Mouse (Mus musculus): ENCODE measurements at regions not wholly inside any gene's neighbourhood (a gene's known extent, or its start where the extent isn't known, plus 50 kb on each side); places are given as distances from the start of the nearest gene placed in this dataset.

DNA sequence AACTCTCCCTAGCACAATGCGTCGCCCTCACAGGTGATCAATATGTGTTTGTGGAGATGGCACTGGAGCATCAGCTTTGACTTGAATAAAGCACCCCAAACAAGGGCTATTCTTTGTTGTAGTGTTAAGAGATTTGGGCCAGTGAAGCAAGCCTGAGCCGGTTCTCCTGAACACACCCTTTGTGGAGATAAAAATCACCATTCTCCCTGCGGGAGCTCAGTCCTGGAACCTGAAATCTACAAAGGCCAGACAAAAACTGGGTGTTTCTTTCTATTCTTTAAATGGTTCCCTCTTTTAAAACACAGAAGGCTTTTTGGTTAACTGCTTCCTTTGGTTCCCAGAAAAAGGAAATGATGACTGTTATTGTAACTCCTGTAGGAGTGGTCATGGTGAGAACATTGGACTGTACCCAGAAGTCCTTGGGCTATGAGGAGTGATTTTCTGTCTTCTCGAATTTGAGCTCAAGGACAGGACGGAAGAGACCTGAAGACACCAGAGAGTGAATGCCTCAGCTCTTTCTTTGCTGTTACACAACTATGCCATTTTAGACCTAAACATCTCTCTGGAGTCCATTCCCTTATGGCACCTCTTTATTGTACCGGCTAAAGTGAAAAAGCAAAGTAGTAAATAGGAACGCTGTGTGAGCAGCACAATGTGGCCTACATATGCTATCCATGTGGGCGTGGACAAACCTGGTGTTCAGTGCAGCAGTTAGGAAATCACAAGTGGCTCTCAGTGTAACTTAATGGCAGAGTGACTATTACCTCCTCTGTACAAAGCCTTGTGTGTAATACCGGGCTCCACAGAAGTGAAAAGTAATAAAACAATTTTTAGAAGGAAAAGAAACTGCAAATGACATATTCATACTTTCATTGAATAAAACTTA, 149.9 kb upstream of the Veph1 start:
- no peak for DNase-seq (ENCODE audit: extremely low spot score in 1 of 2, low spot score in 1 of 2)

DNA sequence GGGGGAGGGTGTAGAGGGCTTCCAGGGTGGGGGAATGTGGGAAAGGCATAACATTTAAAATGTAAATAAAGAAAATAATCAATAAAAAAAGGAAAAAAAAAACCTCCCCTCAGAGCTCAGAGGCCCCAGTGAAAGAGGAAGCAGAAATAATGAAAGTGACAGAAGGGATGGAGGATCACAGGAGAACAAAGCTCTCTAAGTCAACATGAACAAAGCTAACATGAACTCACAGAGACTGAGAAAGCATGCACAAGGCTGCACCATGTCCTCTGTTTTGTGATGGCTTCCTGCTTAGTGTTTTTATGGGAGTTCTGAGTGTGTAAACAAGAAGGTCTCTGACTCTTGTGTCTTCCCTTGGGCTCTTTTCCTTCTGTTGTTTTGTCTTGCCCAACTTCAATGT, 136.6 kb upstream of the Veph1 start:
- no peak for DNase-seq (ENCODE audit: extremely low spot score in 1 of 2, low spot score in 1 of 2)

DNA sequence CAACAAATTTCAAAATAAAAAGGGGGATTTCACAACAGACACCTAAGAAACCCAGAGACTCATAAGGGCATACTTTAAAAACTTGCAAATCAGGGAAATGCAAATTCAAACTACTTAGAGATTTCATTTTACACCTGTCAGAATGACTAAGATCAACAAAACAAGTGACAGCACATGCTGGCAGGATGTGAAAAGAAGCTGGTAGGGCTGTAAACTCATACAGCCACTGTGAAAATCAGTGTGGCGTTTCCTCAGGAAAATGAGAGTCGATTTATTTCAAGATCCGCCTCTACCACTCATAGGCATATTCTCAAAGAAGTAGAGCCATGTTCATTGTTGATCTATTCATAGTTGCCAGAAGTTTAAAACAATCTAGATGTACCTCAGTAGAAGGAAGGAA, 133.6 kb upstream of the Veph1 start:
- no peak for DNase-seq (ENCODE audit: extremely low spot score in 1 of 2, low spot score in 1 of 2)

DNA sequence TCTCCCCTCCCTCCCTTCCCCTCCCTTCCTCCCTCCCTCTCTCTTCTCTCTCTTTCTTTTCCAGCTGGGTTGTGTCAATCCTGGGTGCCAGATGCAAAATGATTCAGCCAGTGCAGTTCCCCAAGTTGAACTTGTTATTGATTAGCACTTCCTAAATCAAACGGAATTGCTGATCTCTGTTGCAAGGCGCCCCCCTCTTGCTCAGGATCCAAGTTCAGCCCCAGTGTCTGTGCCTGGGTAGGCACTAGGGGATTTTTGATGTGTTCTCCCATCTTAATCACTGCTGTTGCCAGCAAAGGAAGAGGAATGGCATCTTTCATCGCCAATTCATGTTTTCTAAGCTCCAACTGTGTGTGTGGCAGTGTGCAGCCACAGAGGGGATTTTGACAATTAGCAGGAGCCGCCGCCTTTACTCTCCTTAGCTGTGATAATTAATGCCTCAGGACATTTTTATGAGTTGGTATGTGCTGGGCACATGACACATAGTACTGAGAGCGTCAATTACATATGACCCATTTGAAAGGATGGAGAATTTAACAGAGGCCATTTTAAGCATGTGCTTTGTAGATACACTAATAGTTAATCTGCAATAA, 125.9 kb upstream of the Veph1 start:
- DNase-seq (ENCODE audit: extremely low spot score in 1 of 2, low spot score in 1 of 2), result no peak

DNA sequence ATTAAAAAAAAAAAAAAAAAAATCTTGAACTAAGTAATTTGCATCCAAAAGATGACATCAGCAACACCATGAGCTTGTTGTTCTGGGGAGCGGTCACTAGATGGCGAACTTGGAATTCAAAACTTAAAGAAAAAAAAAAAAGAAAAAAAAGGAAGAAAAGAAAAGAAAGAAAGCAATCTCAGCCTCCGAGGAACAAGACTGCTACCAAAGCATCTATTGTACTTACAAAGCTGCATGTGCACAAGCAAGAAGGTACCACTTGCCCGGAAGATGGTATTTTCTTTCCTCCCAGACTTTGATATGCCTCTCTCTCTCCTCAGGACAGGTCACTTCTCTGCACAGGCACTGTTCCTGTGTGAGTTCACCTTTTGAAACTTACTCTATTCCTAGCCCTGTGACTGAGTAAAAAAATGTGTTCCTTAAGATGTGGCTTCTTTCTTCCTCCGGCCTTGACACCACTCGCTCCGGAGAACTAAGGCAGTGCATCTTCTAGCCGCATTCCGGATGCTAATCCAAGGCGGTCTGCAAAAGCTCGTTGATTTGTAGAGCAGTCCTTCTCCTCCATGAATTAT, 114.2 kb upstream of the Veph1 start:
- DNase-seq (ENCODE audit: extremely low spot score in 1 of 2, low spot score in 1 of 2), result peak in 1 of 2 experiments; percentile 63

DNA sequence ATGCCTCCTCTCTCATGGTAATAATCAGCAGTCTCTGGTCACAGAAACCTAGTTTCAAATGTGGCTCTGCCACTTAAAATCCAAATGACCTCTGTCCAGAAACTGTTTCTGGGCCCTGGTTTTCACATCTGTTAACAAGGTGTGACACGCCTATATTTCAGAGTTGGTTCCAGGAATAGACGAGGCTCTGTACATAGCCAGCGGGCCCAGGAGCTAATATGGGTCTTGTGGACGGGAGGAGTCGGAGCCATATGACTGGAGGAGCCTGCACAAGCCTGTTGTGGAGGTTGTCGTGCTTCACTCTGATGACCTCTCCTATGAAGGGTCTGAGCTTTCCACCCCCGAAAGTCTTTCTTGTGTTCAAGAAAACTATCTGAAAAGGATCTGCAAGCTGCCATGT, 112.2 kb upstream of the Veph1 start:
- no peak for DNase-seq (ENCODE audit: extremely low spot score in 1 of 2, low spot score in 1 of 2)

DNA sequence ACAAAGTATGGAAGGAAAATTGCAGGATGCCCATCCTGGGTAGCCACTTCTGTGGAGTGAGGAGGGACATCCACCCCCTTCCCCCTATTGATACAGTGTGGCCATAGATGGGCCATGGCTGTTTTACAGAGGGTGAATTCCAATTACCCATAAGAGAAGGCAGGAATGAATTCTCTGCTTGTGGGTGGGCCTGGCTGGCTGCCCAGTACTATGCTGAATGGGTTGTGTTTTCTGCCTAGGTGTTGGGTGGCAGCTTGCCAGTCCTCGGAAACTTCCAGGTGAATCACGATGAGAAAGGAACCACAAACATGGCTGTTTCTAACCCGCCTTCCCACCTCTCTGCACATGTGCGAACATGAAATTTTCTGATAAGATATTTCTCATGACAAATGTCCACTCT, 109.0 kb upstream of the Veph1 start:
- peak in 1 of 2 experiments; percentile 20 for DNase-seq (ENCODE audit: extremely low spot score in 1 of 2, low spot score in 1 of 2)

DNA sequence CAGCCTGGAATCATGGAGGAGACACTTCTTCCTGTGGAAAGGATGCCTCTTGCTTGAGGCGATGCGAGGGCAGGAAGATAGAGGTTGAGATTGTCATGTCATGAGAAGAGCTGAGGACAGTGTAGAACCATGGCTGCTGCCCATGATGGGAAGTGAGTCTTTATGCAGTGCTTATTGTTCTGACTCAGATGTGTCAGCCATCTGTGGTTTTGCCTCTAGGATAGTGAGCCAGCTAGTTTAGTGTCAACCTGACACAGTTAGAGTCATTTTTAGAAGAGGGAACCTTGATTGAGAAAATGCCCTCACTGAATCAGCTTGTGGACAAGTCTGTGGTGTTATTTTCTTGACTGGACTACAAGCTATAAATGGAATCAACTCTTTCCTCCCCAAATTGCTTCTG, 107.1 kb upstream of the Veph1 start:
- DNase-seq (ENCODE audit: extremely low spot score in 1 of 2, low spot score in 1 of 2), result no peak

DNA sequence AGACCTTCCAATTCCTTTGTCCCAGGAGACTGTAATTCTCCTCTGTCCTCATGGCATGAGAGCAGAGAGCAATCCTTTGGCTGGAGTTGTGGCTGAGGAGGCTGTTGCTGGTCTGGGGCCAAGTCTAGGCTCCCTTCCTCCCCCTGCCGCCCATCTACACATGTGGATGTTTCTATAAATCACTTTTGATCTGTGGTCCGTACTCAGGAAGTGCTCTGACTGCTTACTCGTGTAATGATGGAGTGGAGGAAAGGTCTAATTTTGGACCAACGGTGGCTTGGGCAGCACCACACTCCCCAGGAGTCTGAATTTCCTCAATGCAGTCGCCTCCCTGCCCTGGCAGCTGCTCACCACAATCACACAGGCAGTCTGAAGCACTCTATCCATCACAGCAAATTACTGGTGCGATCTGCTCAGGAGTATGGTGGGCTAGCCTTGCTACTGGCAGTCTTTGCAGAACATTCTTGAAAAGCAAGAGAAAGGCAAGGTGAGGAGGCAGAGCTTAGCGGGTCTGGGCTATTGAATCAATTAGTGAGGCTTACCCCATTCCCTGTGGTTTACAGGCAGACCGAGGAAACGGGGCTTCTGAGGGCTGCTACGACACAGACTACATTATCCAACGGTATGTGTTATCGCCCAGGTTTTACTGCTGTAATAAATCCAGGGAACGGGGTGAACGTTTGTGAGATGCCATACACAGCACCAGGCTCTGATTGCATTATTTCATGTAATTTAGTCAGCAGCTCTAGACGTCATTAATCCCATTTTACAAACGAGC, 104.3 kb upstream of the Veph1 start:
- no peak for DNase-seq (ENCODE audit: extremely low spot score in 1 of 2, low spot score in 1 of 2)

DNA sequence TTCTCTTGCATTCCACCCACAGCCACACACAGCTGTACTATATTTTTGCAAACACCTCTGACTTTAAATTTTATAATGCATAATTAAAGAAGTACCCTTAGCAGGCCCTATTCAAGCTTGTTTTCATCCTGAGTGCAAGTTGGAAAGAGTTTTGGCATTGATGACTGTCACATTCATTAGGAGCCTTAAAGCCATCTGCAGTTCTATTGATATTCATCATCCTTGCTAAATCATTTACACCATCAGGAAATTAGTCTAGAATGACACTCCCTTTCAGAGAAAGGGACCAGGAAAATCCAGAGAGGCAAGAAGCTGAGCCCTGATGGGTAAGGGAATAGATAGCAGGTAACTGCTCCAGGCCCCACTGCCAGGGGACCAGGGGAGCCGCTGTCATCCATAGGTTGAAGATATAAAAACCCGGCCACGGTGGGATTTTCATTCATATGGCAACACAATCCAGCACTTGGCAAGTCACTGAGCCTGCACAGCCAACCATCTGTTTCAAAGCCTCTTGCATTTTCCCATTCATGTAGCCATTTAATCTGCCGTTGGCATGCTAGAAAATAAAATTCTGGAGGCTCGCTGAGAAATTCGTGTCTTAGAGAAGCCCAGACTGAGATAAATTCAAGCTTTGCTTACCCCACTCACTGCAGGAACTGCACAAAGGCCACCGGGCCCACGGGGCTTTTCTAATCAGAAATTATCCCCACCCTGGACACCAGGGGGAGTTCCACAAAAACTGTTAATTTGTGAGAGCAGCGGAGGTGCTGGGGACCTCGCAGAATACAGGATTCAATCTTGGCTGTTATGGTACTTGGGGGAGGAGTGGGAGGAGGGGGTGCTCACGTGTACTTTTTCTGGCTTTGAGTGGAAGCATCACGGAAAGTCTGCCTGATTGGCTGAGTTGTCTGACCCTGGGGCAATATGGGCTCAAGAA, 101.8 kb upstream of the Veph1 start:
- peak; percentile 26 to 41 for DNase-seq (ENCODE audit: extremely low spot score in 1 of 2, low spot score in 1 of 2)

DNA sequence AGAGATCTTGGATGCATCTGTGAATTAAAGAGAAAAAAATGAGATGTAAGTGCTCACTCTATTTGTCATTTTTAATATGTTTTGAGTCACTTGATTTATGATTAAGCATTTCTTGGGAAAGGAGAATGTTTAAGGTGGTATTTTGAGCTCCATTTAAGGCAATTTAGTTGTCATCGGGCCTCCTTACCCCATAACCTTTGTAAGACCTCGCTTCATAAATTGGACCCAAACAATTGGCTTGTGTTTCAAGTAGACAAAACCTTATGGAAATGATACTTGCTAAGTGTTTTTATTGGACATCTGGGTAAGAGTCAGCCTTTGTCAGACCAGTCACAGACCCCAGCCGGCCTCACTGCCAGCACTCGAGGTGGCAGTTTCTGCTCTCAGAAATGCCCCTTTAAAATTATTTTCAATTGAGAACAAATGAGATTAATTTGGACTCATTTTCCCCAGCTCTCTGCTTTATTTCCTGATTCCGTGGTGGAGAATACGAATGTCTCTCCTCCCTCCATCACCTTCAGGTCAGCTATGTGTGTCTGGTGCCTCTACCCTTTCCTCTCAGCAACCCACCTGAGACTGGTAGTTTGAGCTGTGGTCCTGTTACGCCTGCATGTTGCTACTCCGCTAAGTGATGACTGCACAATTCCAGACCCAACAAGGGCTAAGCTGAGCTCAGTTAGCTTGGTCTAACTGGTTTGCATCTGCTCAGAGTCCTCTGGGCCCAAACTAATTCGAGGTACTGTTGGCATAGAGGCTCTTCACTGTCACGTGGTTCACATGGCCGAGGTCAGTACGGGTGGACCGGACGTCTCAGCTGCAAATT, 78.7 kb upstream of the Veph1 start:
- no peak for DNase-seq (ENCODE audit: extremely low spot score in 1 of 2, low spot score in 1 of 2)

DNA sequence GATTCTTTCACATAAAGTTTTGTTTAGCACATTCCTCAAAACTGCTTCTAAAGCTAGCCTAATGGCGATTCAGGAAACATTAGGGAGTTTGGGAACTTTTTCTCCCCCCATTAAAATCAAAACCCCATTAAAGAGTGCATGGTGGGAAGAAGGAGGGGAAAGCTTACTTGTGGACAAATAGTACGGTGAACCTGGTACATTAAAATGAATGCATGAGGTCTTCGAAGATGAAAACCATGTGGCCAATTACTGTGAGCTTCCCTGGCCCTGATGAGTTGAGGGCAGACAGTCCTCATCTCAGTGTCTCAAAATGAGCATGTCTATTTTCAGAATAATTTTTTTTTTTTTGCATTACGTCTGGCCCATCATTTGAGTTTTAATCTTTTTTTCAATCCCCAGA, 78.0 kb upstream of the Veph1 start:
- no peak for DNase-seq (ENCODE audit: extremely low spot score in 1 of 2, low spot score in 1 of 2)

DNA sequence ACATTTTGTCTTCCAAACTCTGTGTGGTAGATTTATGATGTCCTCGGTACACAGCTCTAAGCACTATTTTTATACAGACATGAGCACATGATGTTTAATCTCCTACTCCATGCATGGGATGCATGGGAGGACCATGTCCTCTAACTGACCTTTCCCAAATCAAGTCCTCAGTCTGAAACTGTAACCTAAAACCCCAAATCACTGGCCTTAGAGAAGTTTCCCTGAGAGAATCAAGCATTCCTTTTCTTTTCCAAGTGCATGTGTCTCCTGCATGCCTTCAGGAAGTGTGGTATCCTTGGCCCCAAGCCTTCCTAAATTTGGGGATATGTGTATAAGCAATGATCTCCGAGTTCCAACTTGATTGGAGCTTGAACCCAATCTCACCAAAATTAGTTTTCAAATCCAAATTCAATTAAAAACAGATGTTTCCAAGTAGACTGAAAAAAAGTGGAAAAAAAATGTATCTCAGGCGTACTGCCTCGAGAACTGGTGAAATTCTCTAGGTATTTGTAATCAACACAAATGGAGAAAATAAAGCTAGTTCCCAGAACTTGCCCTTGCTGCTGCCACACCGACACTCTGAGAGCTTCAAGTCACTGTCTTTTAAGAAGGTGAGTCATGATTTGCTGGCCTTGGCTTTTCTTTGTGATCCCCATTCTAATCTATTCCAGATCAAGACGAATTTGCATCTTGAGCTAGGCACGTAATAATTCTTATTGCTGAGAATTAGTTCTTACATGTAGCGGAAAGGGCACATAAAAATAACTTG, 77.4 kb upstream of the Veph1 start:
- DNase-seq (ENCODE audit: extremely low spot score in 1 of 2, low spot score in 1 of 2), result no peak

Data from layer of hippocampus, postnatal 25 days (tissue).